In genomic region chr9:108461181-108461631, GRCm38 (mm10) we compare ENCODE assay signal across 8 mouse cellular contexts. TPM values are rescaled to one million over a fixed set of nuclear protein-coding genes. Genes with fewer than 3 reads are reported as not detected.
DNase-seq lines count a peak whose midpoint lies in the region; ATAC-seq and TF ChIP-seq lines count a peak whose summit lies in the region.

Gene Klhdc8b (minus strand): TSS chr9:108461581.

- 19% methylated on average over 11 of the region's 11 CpGs for WGBS in midbrain, embryonic 16.5 days

- no peaks in the 10 kb centered on the region for H3K27me3 ChIP-seq in midbrain, embryonic 16.5 days (ENCODE audit: control insufficient read depth, insufficient read depth, low read depth, low read length)

- intact Hi-C loops in left cerebral cortex, adult 2 months (cut with DNase I): no loop called here
- intact Hi-C loops in heart, postnatal 14 days (cut with DNase I): loop anchor here (2.0 kb wide), 1 partner anchor 18 kb away; the partner anchor contains the start of gene Lamb2

- TF ChIP-seq CTCF in left cerebral cortex, adult 2 months (IDR thresholded peaks at IDR 0.05): no peak

- H3K4me3 ChIP-seq in left cerebral cortex, adult 2 months: peak within 1 kb of the TSS; percentile 75
- peak within 1 kb of the TSS; percentile 82 for H3K4me3 ChIP-seq in midbrain, embryonic 16.5 days (ENCODE audit: low read depth, low read length)

- peak within 1 kb of the TSS; percentile 82 for H3K9ac ChIP-seq in midbrain, embryonic 16.5 days (ENCODE audit: low read depth, low read length)

- 0 out of 2 replicates have a peak, but pooled peaks have one; percentile 10 for ATAC-seq in midbrain, embryonic 16.5 days

- no peaks in the 10 kb centered on the region for H3K9me3 ChIP-seq in midbrain, embryonic 16.5 days (replicated peaks; ENCODE audit: control insufficient read depth, low read length, poor library complexity, severe bottlenecking)

- H3K4me2 ChIP-seq in midbrain, embryonic 16.5 days (ENCODE audit: low read length): peak within 1 kb of the TSS; percentile 66

- peaks cover 11% of the 10 kb centered on the region for H3K4me1 ChIP-seq in midbrain, embryonic 16.5 days (ENCODE audit: control insufficient read depth, insufficient read depth, low read length)

- H3K36me3 ChIP-seq in midbrain, embryonic 16.5 days (ENCODE audit: control insufficient read depth, insufficient read depth, low read length): peaks cover 11% of the 10 kb centered on the region

- H3K27ac ChIP-seq in left cerebral cortex, adult 2 months: peak within 1 kb of the TSS; percentile 94
- peak within 1 kb of the TSS; percentile 82 for H3K27ac ChIP-seq in midbrain, embryonic 16.5 days (ENCODE audit: low read length)

- no peak for DNase-seq in left cerebral cortex, adult 2 months (ENCODE audit: extremely low spot score in 1 of 2, low spot score in 2 of 2)
- no peak for DNase-seq in left cerebral cortex, adult 9 months (ENCODE audit: low spot score in 2 of 2)
- DNase-seq in adrenal gland, postnatal 14 days: no peak
- no peak for DNase-seq in heart, postnatal 14 days
- DNase-seq in layer of hippocampus, postnatal 14 days (ENCODE audit: low spot score in 2 of 2): no peak
- DNase-seq in spleen, adult 12 weeks (ENCODE audit: low spot score): no peak
- no peak for DNase-seq in spleen, postnatal 36 days (ENCODE audit: low spot score in 2 of 2)

RNA-seq across cellular contexts. Expression of gene Klhdc8b, which starts in this region (rescaled TPM):
- 10 to 100 TPM; 30.7 to 32.8 TPM for total RNA-seq in left cerebral cortex, adult 2 months (2021)
- total RNA-seq in adrenal gland, postnatal 14 days (2021): 29.7 and 30.9 TPM in 2 replicates
- 10 to 100 TPM; 15.0 to 15.2 TPM for total RNA-seq in heart, postnatal 14 days (2021)
- total RNA-seq in layer of hippocampus, postnatal 14 days (2021): 10 to 100 TPM; 17.5 to 18.4 TPM
- 72.6 and 81.0 TPM in 2 replicates for polyA plus RNA-seq in midbrain, embryonic 16.5 days (2015; fragmentation: Nextera tagmentation; extraction: Ambion mirVana)
